Mouse (Mus musculus) thymus, postnatal 4 days (tissue): Measurements from ENCODE around the gene Klk6.
A peak's percentile ranks its signal among the peaks of the same experiment; 100 is the strongest.

Experiments used
- DNase-seq: peaks from one replicate; pipeline ENCODE4 v3.0.0; 2021

Klk6 gene

DNA sequence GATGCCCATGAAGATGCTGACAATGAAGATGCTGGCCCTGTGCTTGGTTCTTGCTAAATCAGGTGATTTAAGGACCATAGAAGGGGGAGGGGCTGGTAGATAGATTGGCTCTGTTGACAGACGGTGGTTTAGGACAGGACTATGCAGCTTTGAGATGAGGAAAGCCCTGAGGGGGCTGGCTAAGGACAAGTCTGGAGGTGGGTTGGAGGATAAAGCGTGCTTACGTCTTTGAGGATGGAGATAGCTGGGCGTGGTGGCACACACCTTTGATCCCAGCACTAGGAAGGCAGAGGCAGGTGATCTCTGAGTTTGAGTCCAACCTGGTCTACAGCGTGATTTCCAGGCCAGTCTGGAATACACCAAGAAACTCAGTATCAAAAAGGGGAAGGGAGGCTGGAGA is 1.8 kb downstream of the Klk6 start:
- DNase-seq = no peak

DNA sequence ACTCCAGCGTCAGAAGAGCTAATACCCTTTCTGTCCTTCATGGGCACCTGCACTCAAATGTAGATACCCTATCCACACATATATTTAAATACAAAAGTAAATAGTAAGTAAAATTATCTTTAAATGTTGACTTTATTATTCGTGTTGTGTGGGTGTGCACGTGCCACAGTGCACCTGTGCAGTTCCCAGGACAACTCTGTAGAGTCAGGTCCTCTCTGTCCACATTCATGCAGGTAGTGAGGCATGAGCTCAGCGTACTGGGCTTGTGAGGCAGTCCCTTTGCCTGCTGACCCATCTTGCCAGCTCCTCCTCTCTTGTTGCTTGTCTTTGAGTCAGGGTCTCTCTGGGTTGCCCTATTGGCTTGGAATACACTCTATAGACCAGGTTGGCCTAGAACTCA is 3.4 kb downstream of the Klk6 start:
- DNase-seq = no peak

DNA sequence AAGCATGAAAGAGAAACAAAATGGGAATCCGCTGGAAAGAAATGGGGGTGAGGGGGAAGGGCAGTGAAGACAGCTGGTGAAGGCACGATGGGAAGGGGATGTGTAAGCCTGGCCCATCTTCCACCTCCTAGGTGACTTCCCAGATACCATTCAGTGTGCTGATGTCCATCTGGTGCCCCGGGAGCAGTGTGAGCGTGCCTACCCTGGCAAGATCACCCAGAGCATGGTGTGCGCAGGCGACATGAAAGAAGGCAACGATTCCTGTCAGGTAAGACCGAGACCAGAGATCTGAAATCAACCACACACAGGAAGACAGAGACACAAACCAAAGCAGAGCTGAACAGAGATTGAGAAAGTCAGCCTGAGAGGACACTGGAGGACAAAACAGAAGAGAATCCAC is 4.7 kb downstream of the Klk6 start:
- DNase-seq = no peak

DNA sequence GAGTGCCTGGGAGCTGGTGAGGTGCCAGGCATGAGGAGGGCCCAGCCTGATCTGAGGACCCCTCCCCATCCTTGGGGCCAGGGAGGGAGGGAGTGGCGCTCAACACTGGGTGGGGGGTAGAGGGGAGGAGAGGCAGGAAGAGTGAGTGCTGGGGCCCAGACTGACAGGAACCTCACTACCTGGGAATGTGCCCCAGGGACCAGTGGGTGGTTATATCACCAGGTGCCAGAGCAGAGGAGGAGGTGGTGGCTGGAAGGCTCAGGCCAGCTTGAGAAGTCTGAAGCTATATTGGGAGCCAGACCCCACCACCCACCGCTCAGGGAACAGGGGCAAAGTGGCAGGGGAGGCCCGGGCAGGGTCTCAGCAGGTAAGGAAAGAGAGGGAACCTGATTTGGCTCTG is 17.4 kb downstream of the Klk6 start, which contains the start of gene Klk5:
Gene Klk5, plus strand, starts transcription at position 271 of the 400 bp plus-strand sequence.
- DNase-seq = no peak

GRCm38 (mm10) chr7:43843801-43844200 is 19.5 kb downstream of the Klk6 start:
- no peak for DNase-seq

DNA sequence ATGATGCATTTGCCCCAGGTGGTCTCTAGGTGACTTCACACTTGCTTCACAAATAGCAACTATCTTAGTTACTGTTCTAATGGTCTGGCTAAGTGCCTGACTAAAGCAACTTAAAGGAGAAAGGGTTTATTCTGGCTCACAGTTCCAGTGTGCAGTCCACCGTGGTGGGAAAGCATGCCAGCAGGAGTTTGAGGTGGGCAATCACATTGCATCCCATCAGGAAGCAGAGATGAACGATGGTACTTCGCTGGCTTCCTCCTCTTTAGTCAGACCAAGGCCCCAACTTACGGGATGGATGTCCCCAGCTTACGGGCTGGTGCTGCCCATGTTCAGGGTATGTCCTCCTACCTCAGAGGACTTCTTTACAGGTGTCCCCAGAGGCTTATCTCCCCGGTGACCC is 27.3 kb downstream of the Klk6 start:
- DNase-seq = no peak

- no peak for DNase-seq
These were observed 30.5 kb downstream of the Klk6 start for GRCm38 (mm10) chr7:43854642-43855380.

DNA sequence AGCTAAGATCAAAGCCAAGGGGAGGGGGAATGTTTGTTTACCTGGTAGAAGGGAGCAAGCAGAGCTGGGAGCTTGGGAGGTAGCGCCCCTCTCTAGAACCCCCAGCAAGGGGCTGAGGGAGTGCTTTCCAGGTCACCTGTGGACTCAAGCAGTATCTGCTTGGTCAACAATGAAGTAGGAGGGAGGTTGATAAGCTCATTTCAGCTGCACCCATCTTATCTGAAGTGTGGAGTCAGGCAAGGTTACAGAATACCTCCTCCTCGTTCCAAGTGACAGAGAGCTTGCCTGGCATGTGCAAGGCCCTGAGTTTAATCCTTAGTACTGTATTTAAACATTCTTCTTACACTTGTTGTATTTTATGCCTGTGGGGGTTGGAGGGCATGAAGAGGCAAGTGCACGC is 31.4 kb downstream of the Klk6 start:
- DNase-seq = no peak

GRCm38 (mm10) chr7:43856307-43856706 is 32.0 kb downstream of the Klk6 start:
- DNase-seq = no peak

DNA sequence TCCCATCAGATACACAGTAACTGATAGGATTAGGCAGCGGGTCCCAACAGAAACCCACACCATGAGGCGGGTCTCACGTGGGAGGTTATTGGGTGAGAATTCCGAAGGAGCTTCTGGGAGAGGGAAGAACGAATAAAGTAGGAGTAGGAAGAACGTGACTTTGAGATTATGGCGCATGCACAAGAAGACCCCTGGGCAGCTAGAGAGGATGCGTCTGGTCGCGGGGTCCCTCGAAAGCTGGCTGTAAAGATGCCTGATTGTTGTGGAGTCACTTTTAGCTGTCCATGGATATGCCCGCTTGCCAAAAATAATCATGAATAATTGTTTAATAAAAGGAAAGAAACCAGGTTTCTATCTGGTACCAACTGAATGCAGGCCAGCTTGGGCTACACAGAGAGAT is 33.2 kb downstream of the Klk6 start:
- no peak for DNase-seq

DNA sequence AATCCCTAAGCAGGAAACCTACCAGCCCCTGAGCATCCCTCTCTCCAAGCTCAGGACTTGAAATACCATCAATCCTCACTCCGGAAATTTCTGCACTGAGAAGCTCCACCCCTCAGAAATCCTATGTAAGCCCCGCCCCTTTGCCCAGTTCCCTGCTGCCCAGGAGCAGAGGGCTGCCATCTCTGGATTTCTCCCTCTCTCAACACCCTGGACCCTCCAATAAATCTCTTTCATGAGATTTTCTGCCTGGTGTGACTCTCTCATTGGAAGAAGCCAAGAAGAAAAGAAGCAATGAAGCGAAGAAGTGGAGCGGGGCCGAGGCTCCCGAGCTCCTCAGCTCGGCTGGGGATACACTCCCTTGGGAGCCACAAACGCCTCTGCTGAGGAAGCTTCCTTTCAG is 36.1 kb downstream of the Klk6 start:
- DNase-seq = no peak

DNA sequence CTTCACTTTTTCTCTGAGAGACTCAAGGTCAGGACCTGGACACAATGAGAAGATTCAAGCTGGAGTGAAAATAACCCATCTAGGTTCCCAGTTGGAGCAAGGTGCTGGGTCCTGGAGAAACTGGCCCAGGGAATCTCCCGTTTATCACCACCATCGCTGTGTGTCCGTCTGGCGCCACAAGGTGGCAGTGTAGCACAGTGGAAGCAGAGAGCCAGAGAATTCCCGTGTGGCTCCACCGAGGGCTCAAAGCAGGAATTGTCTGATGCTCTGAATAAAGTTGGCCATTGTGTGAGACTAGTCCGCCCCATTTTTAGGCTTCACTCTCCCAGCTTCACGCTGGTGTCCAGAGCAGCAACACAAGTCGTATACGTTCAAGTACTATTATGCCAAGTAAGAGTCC is 48.9 kb downstream of the Klk6 start:
- peak; percentile 69 for DNase-seq

GRCm38 (mm10) chr7:43873674-43874073 is 49.4 kb downstream of the Klk6 start:
- no peak for DNase-seq

- no peak for DNase-seq
These were observed 50.6 kb downstream of the Klk6 start for GRCm38 (mm10) chr7:43874868-43875375.

DNA sequence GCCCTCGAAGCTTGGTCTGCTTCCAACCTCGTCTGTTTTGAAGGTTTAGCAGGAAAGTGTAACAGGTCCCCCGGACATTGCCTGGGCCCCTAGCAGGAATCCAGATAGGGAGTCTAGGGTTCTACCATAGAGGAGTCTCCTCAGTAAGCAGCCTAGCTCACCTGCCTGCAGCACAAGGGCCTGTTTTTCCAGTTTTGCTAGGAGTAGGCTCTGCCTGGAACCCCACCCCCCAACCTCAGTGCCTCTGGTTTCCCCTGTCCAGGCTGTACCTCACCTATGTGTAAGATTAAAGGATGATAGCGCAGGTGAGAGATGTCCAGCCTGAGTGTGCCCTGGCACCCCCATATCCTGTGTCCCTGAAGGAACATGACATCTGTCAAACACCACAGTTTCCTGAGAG is 52.1 kb downstream of the Klk6 start:
- DNase-seq = no peak

- DNase-seq = no peak
These were observed 54.0 kb downstream of the Klk6 start for GRCm38 (mm10) chr7:43878281-43878680.

DNA sequence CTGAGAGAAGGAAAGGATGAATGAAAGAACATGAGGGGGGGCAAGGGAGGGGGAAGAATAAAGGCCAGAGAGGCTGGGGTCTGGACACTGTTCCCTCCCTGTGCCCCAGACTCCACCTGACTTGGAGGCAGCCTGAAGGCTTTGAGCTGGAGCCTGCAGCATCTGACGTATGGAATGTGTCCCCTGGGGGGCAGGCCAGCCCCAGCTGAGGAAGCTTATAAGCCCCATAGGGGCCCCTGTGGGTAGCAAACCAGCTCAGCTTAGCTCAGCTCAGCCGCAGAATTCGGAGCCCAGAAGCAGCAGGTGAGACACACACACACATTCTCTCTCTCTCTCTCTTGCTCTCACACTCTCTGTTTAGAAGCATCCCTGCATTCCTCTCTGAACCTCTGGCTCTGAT is 56.6 kb downstream of the Klk6 start, which contains the start of gene Klk4:
Gene Klk4, plus strand, starts transcription at position 249 of the 400 bp plus-strand sequence.
- DNase-seq = no peak
